17 mouse cellular contexts compared by ENCODE assay signal in genomic region chr8:91502791-91503190, GRCm38 (mm10).
DNase-seq lines count a peak whose midpoint lies in the region; ATAC-seq lines count a peak whose summit lies in the region.
"Had no signal": no experiment of that assay in that cellular context is flagged by ENCODE, and none has a peak within 500 bp of the region (broad histone marks: within the 10 kb centered on the region; RNA-seq: fewer than 3 reads in every experiment).

No protein-coding gene starts in this region.

- peak; percentile 32 for DNase-seq in cerebellum, adult 11-12 months
- no peak for DNase-seq in hindbrain, embryonic 14.5 days (ENCODE audit: low spot score)
- DNase-seq in midbrain, embryonic 14.5 days: no peak
- no peak for DNase-seq in heart, adult 18-20 months
- DNase-seq: heart, postnatal 4 days; kidney, adult 8-10 months; kidney, postnatal 10 days; lung, postnatal 10 days; thymus, adult 18-20 months; thymus, postnatal 36 days had no signal

- H3K36me3 ChIP-seq in hindbrain, embryonic 16.5 days (ENCODE audit: control insufficient read depth, insufficient read depth, low read length): no peaks in the 10 kb centered on the region
- no peaks in the 10 kb centered on the region for H3K36me3 ChIP-seq in hindbrain, embryonic 14.5 days (replicated peaks; ENCODE audit: control insufficient read depth, insufficient read depth)
- no peaks in the 10 kb centered on the region for H3K36me3 ChIP-seq in midbrain, embryonic 13.5 days
- no peaks in the 10 kb centered on the region for H3K36me3 ChIP-seq in midbrain, embryonic 15.5 days (replicated peaks)
- 0 out of 2 replicates have a peak, but pooled peaks cover 2% of the 10 kb centered on the region for H3K36me3 ChIP-seq in midbrain, embryonic 14.5 days (ENCODE audit: control insufficient read depth, insufficient read depth, low read length)
- H3K36me3 ChIP-seq: forebrain, embryonic 15.5 days; heart, embryonic 10.5 days; intestine, embryonic 15.5 days had no signal

- WGBS in hindbrain, embryonic 16.5 days: 37% methylated on average over 5 of the region's 5 CpGs
- WGBS in hindbrain, embryonic 14.5 days: 22% methylated on average over 5 of the region's 5 CpGs
- 19% methylated on average over 5 of the region's 5 CpGs for WGBS in midbrain, embryonic 13.5 days
- 28% methylated on average over 5 of the region's 5 CpGs for WGBS in midbrain, embryonic 15.5 days
- 16% methylated on average over 5 of the region's 5 CpGs for WGBS in midbrain, embryonic 14.5 days

- no peak overlapping the region for H3K27ac ChIP-seq in hindbrain, embryonic 16.5 days (ENCODE audit: low read depth, low read length)
- no peak overlapping the region for H3K27ac ChIP-seq in hindbrain, embryonic 14.5 days
- peak overlapping the region; percentile 35 for H3K27ac ChIP-seq in midbrain, embryonic 13.5 days
- no peak overlapping the region for H3K27ac ChIP-seq in midbrain, embryonic 15.5 days
- H3K27ac ChIP-seq in midbrain, embryonic 14.5 days (replicated peaks; ENCODE audit: low read depth, low read length): no peak overlapping the region
- H3K27ac ChIP-seq: forebrain, embryonic 15.5 days; heart, embryonic 10.5 days; intestine, embryonic 15.5 days had no signal

- ATAC-seq in cerebellum, adult (ENCODE audit: insufficient number of reproducible peaks, low FRiP score, low TSS enrichment): no peak; the same call in 1 of the 2 replicates
- ATAC-seq in hindbrain, embryonic 16.5 days: 0 out of 2 replicates have a peak, but pooled peaks have one; percentile 54
- no peak for ATAC-seq in hindbrain, embryonic 14.5 days (ENCODE audit: low FRiP score)
- peak; percentile 40; the same call in 1 of the 2 replicates for ATAC-seq in midbrain, embryonic 13.5 days
- no peak for ATAC-seq in midbrain, embryonic 15.5 days (replicated peaks)
- peak; percentile 31; the same call in 1 of the 2 replicates for ATAC-seq in midbrain, embryonic 14.5 days (ENCODE audit: low FRiP score, low TSS enrichment)
- ATAC-seq: forebrain, embryonic 15.5 days; intestine, embryonic 15.5 days had no signal

- H3K27me3 ChIP-seq in hindbrain, embryonic 16.5 days (replicated peaks; ENCODE audit: control insufficient read depth, insufficient read depth, low read length): no peaks in the 10 kb centered on the region
- H3K27me3 ChIP-seq in hindbrain, embryonic 14.5 days (ENCODE audit: control insufficient read depth, insufficient read depth, low read length): peaks cover 7% of the 10 kb centered on the region
- H3K27me3 ChIP-seq in midbrain, embryonic 13.5 days: peaks cover 51% of the 10 kb centered on the region
- H3K27me3 ChIP-seq in midbrain, embryonic 15.5 days (replicated peaks): peaks cover 3% of the 10 kb centered on the region; the same call in 1 of the 2 replicates
- H3K27me3 ChIP-seq in midbrain, embryonic 14.5 days (ENCODE audit: control insufficient read depth, insufficient read depth, low read length): no peaks in the 10 kb centered on the region
- H3K27me3 ChIP-seq: forebrain, embryonic 15.5 days; intestine, embryonic 15.5 days had no signal

- no peak overlapping the region for H3K4me2 ChIP-seq in hindbrain, embryonic 16.5 days (ENCODE audit: low read length)
- H3K4me2 ChIP-seq in hindbrain, embryonic 14.5 days (replicated peaks): no peak overlapping the region
- no peak overlapping the region for H3K4me2 ChIP-seq in midbrain, embryonic 13.5 days (replicated peaks)
- no peak overlapping the region for H3K4me2 ChIP-seq in midbrain, embryonic 15.5 days
- no peak overlapping the region for H3K4me2 ChIP-seq in midbrain, embryonic 14.5 days (ENCODE audit: low read length)
- H3K4me2 ChIP-seq: forebrain, embryonic 15.5 days; intestine, embryonic 15.5 days had no signal

- peaks cover 8% of the 10 kb centered on the region for H3K4me1 ChIP-seq in hindbrain, embryonic 16.5 days (ENCODE audit: control insufficient read depth, insufficient read depth, low read depth, low read length)
- H3K4me1 ChIP-seq in hindbrain, embryonic 14.5 days (replicated peaks; ENCODE audit: control insufficient read depth, insufficient read depth, low read length): peaks cover 24% of the 10 kb centered on the region
- peaks cover 40% of the 10 kb centered on the region for H3K4me1 ChIP-seq in midbrain, embryonic 13.5 days (replicated peaks)
- H3K4me1 ChIP-seq in midbrain, embryonic 15.5 days: peaks cover 11% of the 10 kb centered on the region
- peaks cover 18% of the 10 kb centered on the region; the same call in 1 of the 2 replicates for H3K4me1 ChIP-seq in midbrain, embryonic 14.5 days (ENCODE audit: control insufficient read depth, insufficient read depth, low read length)

- no peak overlapping the region for H3K9ac ChIP-seq in hindbrain, embryonic 16.5 days (ENCODE audit: low read depth, low read length)
- H3K9ac ChIP-seq in hindbrain, embryonic 14.5 days: no peak overlapping the region
- no peak overlapping the region; the same call in 1 of the 2 replicates for H3K9ac ChIP-seq in midbrain, embryonic 13.5 days (replicated peaks)
- H3K9ac ChIP-seq in midbrain, embryonic 15.5 days: no peak overlapping the region
- H3K9ac ChIP-seq in midbrain, embryonic 14.5 days (replicated peaks; ENCODE audit: low read length): 0 out of 2 replicates have a peak overlapping the region, but pooled peaks have one; percentile 1
- H3K9ac ChIP-seq: forebrain, embryonic 15.5 days; intestine, embryonic 15.5 days had no signal

- H3K9me3 ChIP-seq in hindbrain, embryonic 16.5 days (ENCODE audit: control insufficient read depth, low read length): no peaks in the 10 kb centered on the region
- no peaks in the 10 kb centered on the region for H3K9me3 ChIP-seq in hindbrain, embryonic 14.5 days (ENCODE audit: control insufficient read depth, low read length)
- no peaks in the 10 kb centered on the region for H3K9me3 ChIP-seq in midbrain, embryonic 13.5 days
- H3K9me3 ChIP-seq in midbrain, embryonic 15.5 days: no peaks in the 10 kb centered on the region
- H3K9me3 ChIP-seq in midbrain, embryonic 14.5 days (ENCODE audit: control insufficient read depth, low read length): no peaks in the 10 kb centered on the region
- H3K9me3 ChIP-seq: forebrain, embryonic 15.5 days; heart, embryonic 10.5 days; intestine, embryonic 15.5 days had no signal

- H3K4me3 ChIP-seq in hindbrain, embryonic 16.5 days (ENCODE audit: low read length): no peak overlapping the region
- H3K4me3 ChIP-seq in hindbrain, embryonic 14.5 days (replicated peaks; ENCODE audit: low read length): no peak overlapping the region
- H3K4me3 ChIP-seq in midbrain, embryonic 13.5 days (replicated peaks): no peak overlapping the region
- no peak overlapping the region for H3K4me3 ChIP-seq in midbrain, embryonic 15.5 days
- no peak overlapping the region for H3K4me3 ChIP-seq in midbrain, embryonic 14.5 days (replicated peaks; ENCODE audit: low read depth, low read length)
- H3K4me3 ChIP-seq: forebrain, embryonic 15.5 days; heart, embryonic 10.5 days; intestine, embryonic 15.5 days had no signal

Comparison
In these comparisons a context has a peak if more than half of its experiments do, and no peak if none do; other contexts are left out.
1. ATAC-seq: peak in hindbrain, embryonic 16.5 days (single experiment), midbrain, embryonic 13.5 days (single experiment) and midbrain, embryonic 14.5 days (single experiment); none in cerebellum, adult (single experiment), hindbrain, embryonic 14.5 days (single experiment) and midbrain, embryonic 15.5 days (single experiment).